Mouse (Mus musculus) cerebellum, postnatal 10 days (tissue): Measurements from ENCODE around the gene Aldob.

Experiments used
- DNase-seq, 2 experiments: peaks; one replicate each; pipeline ENCODE4 v3.0.0; 2021; ENCODE audit warnings: mixed read lengths in 2 of 2

Aldob gene

GRCm38 (mm10) chr4:49549383-49549782 is at the start of gene Aldob:
TSS of gene Aldob (minus strand) at chr4:49549546.
- no peak for DNase-seq

DNA sequence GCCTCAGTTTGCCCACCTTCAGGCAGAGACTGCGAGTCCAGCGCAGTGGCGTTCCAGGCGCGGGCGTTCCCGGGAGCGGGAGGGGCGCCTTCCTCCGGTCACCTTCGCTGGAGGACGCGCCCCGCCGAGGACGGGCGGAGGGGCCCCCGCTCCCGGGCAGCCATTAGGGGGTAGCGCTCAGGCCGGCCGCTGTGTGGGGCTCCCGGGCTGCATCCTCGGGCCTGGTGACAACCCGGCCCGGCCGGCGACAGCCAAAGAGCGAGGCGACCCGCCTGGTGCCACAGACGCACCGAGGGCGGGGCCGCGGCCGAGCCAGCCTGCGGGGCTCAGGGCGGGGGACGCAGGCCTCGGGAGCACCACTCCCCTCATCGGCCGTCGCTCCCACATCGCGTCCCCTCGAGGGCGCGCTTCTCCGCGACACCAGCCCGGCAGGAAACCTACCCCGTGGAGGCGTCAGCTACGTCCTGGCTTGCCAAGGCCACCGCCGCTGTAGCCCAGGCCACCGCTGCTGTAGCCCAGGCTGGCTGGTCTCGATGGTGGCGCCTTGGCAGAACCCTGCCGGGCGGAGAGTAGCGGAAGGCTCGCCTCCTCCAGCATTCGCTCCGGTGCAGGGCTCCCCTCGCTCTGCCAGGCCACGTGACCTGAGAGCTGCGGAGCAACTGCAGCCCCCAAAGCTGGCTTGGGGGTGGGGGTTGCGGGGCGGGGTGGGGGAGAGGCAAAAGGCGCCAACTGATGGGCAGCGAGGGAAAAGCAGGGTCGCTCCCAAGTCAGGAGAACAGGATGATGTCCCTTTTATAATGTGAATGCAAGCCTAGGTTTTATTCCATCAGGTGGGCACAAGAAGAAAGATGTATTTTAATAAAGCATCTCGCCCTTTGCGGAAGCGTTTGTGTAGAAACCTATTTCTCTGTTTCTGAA is 48.1 kb upstream of the Aldob start, which contains the start of gene Tmem246:
Tmem246 (minus strand) TSS at position 694 of the 918 bp plus-strand sequence.
- DNase-seq, result peak; percentile 88 to 89

DNA sequence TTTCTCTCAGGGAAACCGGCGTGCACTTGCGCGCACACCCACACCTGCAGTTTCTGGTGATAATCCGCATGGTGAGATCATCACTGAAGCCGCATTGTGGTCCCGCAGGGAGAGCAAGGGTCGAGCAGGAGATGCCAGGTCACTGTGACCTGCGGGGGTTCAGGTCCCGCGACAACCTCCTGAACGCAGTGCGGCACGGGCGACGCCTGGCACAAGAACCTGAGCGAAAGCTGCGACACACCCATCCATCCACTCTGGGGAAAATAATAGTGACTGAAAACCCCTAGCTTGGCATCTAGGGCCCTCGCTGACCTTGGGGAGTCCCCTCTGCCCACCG is 47.5 kb upstream of the Aldob start:
- peak in 1 of 2 experiments; percentile 61 for DNase-seq

- no peak for DNase-seq
Observed at GRCm38 (mm10) chr4:49590152-49590551, 40.8 kb upstream of the Aldob start.

DNA sequence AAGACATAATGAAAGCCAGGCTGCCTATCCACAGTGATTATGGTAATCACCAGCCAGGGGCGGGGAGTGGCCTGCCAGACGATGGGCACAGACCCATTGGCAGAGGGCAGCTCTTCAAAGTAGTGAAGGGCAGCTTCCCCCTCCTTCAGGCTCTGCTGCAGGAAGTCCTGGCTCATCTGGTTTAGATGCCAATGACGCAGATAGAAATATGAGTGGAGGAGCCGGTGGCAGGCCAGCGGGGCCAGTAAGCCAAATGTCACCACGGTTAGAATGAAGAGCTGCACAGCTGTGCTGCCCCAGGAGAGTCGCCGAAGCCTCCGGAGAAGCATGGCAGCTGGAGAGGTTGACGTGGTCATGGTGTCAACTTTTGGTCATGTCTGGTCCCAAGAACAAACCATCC is 37.5 kb upstream of the Aldob start:
- DNase-seq, result no peak

GRCm38 (mm10) chr4:49585524-49586101 is 36.3 kb upstream of the Aldob start:
- DNase-seq, result no peak

DNA sequence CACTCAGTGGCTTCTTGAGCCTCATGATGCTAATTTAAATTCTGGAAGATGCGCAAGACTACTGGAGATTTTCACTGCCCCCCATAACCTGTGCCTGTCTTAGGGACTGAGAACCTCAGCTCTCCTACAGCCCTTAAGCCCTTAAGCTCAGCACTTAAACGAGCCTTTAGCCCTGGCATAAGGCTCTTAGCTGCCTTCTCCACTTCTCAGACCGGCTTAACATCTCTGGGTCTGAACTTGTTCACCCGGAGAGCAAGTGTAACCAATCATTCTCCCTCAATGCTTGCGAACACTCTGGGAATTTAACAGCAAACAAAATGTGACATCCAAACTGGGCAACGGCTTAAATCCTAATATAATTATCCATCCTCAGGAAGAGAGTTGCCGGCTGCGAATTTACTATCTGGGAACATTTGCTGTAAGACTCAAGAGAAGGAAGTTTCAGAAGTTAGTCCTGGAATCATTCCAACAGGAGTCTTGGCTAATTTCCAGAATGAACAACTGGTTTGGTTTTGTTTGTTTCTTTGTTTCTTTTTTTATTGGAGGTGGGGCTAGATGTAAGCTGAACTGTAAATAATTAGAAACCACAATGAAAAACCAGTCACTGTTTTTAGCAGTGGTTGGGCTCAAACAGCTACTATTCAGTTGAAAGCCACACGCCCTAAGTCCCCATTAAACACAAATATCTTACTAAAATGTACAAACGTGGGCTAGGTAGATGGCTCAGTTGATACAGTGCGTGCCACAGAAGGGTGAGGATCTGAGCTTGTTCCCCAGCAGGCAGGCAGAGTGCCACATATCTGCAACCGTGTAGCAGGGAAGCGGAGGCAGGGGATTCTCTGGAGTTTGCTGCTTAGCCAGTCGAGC is 34.9 kb upstream of the Aldob start:
- DNase-seq, result peak in 1 of 2 experiments; percentile 20

DNA sequence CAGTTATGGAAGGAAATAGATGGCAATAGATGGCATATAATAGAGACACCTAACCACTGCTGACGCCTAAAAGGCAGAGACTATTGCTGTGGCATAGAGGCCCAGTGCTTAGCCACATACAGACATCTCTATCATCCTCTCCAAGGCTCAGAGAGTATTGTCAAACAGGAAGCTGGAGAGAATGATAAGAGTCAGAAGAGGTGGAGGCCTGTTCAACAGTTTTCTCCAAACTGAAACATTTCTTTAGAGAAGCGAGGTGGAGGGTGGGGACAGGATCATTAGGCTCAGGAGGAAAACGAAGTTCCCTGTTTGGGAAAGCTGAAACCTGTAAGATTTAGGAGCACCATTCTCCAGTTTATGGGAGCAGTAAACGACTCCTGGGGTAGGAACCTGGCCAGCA is 31.9 kb upstream of the Aldob start:
- DNase-seq, result no peak

- no peak for DNase-seq
Observed at GRCm38 (mm10) chr4:49572194-49572593, 22.8 kb upstream of the Aldob start.

DNA sequence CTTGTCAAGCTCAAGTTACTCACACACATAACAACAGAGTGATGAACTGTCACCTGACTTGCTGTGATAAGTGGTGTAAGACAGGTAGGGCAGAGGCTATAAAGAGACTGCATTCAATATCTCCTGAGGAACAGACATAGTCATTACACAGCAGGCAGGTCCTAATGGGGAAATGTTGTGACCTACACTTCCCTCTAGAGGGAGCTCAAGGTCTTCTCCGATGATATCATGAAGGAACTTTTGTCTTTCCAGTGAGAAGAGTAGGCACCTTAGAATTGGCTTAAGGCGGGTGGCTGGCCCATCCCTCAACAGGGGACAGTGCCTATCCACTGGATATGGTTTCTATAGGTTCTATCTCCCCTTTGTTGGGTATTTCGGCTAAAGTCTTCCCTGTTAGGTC is 18.3 kb upstream of the Aldob start:
- peak; percentile 78 to 87 for DNase-seq

GRCm38 (mm10) chr4:49559915-49560772 is 10.8 kb upstream of the Aldob start:
- DNase-seq, result peak; percentile 91 to 93

DNA sequence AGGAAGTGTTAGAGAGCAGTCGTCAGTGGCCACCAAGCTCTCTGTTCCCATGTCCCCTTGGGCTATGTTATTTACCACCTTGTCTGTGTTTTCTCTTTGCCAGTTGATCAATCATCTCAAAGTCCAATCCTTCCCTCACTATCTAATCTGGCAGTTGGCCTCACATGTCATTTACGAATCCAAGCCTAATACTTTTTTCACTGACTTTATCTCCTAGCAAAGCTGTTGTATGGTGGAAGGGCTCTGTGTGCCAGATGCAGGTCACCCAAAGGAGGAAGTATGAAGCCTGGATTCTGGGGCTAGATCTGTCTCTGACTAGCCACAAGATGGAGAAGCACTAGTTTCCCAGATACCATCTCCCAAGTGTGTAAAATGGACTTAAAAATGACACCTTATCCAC is 8.8 kb upstream of the Aldob start:
- no peak for DNase-seq

DNA sequence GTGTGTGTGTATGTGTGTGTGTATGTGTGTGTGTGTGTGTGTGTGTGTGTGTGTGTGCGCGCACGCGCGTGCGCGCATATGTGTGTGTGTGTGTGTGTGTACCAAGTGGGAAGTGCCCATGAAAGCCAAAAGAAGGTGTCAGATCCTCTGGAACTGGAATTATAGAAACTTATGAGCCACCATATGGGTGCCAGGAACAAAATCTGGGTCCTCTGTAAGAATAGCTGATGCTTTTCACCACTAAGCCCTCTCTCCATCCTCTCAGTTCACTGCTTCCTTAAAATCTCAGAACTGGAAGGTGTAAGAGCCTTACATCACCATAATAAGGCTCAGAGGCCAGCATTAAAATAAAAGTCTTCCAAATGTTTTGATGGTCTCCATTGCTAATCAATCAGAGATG is 8.0 kb upstream of the Aldob start:
- DNase-seq, result no peak

- DNase-seq, result no peak
Observed at GRCm38 (mm10) chr4:49553380-49553779, 4.0 kb upstream of the Aldob start.

DNA sequence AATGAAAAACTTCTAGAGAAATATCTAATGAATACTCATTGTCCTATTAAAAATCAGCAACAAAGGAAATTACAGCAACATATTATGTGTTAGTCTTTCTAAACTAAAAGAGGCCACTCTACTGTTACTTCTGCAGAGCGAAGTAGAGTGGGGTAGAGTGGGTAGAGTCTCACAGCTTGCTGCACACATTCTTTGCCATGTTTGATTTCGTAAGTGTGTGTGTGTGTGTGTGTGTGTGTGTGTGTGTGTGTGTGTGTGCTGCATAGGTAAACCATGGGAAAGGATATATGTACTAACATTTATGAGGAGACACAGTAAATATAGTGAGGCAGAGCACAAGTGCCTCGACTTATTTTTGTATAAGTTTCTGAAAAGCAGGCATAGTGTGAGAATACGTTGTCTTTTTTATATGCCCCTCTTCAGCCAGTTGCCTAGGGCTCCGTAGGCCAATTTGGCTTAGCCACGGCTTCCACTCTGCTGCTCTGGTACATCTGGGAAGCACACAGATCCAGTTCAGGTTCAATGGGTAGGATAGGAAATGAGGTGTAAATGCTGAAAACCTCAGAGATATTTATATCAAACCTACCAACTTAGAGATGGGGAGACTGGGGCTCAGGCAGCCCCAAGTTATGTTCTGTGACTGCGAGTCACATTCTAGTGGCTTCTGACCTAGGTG is 1.7 kb downstream of the Aldob start:
- DNase-seq, result no peak

- DNase-seq, result no peak
Observed at GRCm38 (mm10) chr4:49546873-49547543, 2.3 kb downstream of the Aldob start.

DNA sequence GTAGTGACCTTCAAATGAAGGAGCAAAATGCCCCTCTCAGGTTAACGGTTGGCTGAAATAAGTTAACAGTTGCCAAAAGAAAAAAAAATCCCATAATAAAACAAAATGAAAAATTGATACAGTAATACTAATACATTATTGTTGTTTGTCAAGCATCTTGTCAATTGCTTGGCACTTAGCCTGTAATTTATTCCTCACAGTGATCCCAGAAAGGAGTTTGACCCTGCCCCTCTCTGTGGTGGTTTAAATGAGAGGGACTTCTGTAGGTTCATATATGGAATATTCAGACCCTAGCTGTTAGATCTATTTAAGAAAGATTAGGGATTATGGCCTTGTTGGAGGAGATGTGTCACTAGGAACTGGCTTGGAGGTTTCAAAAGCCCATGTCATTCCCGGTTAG is 3.3 kb downstream of the Aldob start:
- no peak for DNase-seq

GRCm38 (mm10) chr4:49540966-49541365 is 8.4 kb downstream of the Aldob start:
- DNase-seq, result peak; percentile 35 to 41

DNA sequence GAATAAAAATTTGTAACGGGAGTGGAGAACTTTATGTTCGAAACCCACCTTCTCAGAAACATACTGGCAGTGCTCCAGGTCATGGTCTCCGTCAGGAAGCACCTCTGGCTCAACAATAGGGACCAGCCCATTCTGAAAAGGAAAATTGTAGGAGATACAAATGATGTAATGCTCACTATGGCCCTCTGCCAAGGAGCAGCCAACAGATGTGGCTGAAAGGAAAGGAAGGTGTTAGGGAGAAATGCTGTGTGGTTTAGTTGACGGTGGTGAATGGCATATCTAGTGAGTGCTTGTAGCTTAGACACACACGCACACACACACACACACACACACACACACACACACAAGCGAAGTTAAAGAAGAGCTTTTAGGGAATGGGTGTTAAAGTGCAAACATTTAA is 9.7 kb downstream of the Aldob start:
- DNase-seq, result peak; percentile 7 to 12

DNA sequence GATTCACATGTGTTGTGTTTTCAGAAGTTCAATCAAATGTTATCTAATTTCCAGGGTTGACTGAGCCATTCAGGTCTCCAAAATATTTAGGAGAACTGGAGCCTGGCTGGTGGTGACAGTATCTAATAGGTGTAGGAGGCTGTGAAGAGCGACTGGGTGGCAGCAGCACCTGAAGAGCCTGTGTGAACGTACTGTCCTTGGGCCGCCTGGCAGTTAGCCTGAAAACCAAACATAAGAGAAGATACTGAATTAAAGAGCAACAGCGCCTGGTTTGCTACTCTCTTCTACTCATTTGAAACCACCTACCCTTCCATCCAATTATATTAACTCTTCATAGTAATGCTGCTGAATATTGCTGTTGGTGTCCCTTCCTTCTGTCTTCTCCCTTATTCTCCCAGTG is 12.7 kb downstream of the Aldob start:
- no peak for DNase-seq

DNA sequence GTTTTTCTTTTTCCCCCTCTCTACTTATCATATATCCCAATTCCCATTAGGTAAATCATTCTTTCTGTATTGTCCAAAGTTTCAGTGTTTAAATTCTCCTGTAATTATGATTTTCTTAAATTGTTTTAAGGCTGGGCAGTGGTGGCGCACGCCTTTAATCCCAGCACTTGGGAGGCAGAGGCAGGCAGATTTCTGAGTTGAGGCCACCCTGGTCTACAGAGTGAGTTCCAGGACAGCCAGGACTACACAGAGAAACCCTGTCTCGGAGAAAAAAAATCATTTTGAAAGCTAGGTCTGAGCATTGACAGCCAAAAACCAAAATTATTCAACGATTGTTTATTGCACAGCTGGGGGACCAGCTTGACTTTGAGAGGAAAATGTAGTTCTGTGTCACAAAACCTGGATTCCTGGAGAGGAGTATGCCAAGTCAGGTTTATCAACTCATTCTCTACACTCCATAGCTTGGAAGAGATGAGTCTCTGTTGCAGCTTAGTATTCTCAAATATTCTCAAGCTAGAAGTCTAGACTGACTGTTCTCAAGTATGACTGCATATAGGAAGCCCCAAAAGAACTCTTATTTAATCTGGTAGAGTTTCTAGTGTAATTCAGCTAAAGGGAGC is 13.6 kb downstream of the Aldob start:
- no peak for DNase-seq
